Mouse (Mus musculus) stomach, embryonic 16.5 days (tissue): ENCODE measurements around the gene Atp12a. TPM values are rescaled to one million over a fixed set of nuclear protein-coding genes. Genes with fewer than 3 reads are reported as not detected.

Experiments used
- ATAC-seq: fragments of 200-750 bp; cut with Nextera tagmentation; 2 replicates; pipeline ENCODE4 v1.8.0; 2017; ENCODE audit warnings: moderate number of reproducible peaks, moderate TSS enrichment; ENCODE audit not compliant: insufficient read depth, low FRiP score
- H3K27ac ChIP-seq: fragments of 300-500 bp; sonication (generic); 2 replicates; pipeline ENCODE4 v1.5.1; 2014; ENCODE audit warnings: low read length
- H3K27me3 ChIP-seq: fragments of 300-500 bp; sonication (generic); 2 replicates; pipeline ENCODE4 v1.6.1; 2014; ENCODE audit warnings: low read length, control low read depth, mixed read lengths; ENCODE audit not compliant: control insufficient read depth, insufficient read depth
- H3K36me3 ChIP-seq: fragments of 300-500 bp; sonication (generic); 2 replicates; pipeline ENCODE4 v1.6.1; 2014; ENCODE audit warnings: low read length; ENCODE audit not compliant: control insufficient read depth, insufficient read depth
- H3K4me1 ChIP-seq: fragments of 300-500 bp; sonication (generic); 2 replicates; pipeline ENCODE4 v1.6.1; 2014; ENCODE audit warnings: low read length, control low read depth, mixed read lengths; ENCODE audit not compliant: control insufficient read depth, insufficient read depth
- H3K4me2 ChIP-seq: fragments of 300-500 bp; sonication (generic); 2 replicates; pipeline ENCODE4 v1.6.1; 2014; ENCODE audit warnings: low read depth, low read length, mixed read lengths
- H3K4me3 ChIP-seq: fragments of 300-500 bp; sonication (generic); replicated peaks from 2 replicates; pipeline ENCODE4 v1.5.1; 2014; ENCODE audit warnings: mild to moderate bottlenecking, low read length
- H3K9ac ChIP-seq: fragments of 300-500 bp; sonication (generic); 2 replicates; pipeline ENCODE4 v1.6.1; 2014; ENCODE audit warnings: low read length
- H3K9me3 ChIP-seq: fragments of 300-500 bp; sonication (generic); replicated peaks from 2 replicates; pipeline ENCODE4 v1.6.1; 2016; ENCODE audit warnings: low read length, control low read depth; ENCODE audit not compliant: control insufficient read depth
- WGBS: fragments of 180-500 bp; shearing (Covaris S2); extraction: QIAGEN DNeasy Blood & Tissue Kit; methylation state at CpG from one replicate; pipeline ENCODE4 v1.1.7; 2014; 5-methylcytosine and 5-hydroxymethylcytosine counted together
- polyA plus RNA-seq: library from polyadenylated mRNA; unstranded; fragments of >200 nt; fragmentation: Nextera tagmentation; extraction: Ambion mirVana; gene quantifications from 2 replicates; pipeline ENCODE4 v1.2.1, GENCODE M21; 2015

Atp12a gene
- polyA plus RNA-seq, 1 experiment from 2014 or later, result 0.04 TPM

- Histone ChIP-seq H3K27me3 (no peaks in the 10 kb centered on the region), H3K4me3 (no peak overlapping the region), H3K9ac (no peak overlapping the region; the same call in 1 of the 2 replicates), H3K9me3 (no peaks in the 10 kb centered on the region), H3K36me3 (no peaks in the 10 kb centered on the region), H3K27ac (no peak overlapping the region), H3K4me1 (no peaks in the 10 kb centered on the region), H3K4me2 (no peak overlapping the region)
- 25% methylated on average over 2 of the region's 2 CpGs for WGBS
- ATAC-seq, result no peak
These were observed 28.9 kb downstream of the Atp12a start for GRCm38 (mm10) chr14:56393704-56394312.

DNA sequence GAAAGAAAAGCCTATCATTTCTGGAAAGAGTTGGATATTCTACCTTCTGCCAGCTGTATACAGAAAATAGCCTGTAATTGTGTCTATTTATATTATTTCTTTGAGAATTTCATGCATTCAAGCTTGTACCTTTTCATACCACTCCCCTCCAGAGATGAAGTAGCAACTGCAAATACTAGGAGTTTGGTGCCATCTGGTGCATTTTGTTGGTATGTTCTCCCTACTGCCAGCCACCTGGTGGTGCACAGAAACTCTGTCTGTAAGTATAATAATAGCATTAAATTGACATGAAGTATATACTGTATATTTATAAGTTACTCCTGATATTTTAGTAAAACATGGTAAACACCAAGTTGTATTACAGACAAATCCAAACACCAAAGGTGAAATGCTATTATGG lies 33.1 kb downstream of the Atp12a start:
- Histone ChIP-seq H3K27me3 (no peaks in the 10 kb centered on the region), H3K9ac (no peak overlapping the region), H3K4me1 (no peaks in the 10 kb centered on the region), H3K4me3 (no peak overlapping the region), H3K27ac (no peak overlapping the region), H3K4me2 (no peak overlapping the region), H3K9me3 (no peaks in the 10 kb centered on the region), H3K36me3 (no peaks in the 10 kb centered on the region)
- no peak for ATAC-seq

GRCm38 (mm10) chr14:56402311-56403071 lies 37.6 kb downstream of the Atp12a start, which contains the start of gene Rnf17:
TSS of gene Rnf17 (plus strand) at chr14:56402581.
- Histone ChIP-seq H3K27ac (no peak within 1 kb of the TSS), H3K27me3 (no peaks in the 10 kb centered on the region), H3K4me1 (no peaks in the 10 kb centered on the region), H3K4me3 (no peak within 1 kb of the TSS; the same call in 1 of the 2 replicates), H3K4me2 (peak within 1 kb of the TSS; percentile 4; the same call in 1 of the 2 replicates), H3K9ac (no peak within 1 kb of the TSS), H3K9me3 (no peaks in the 10 kb centered on the region), H3K36me3 (no peaks in the 10 kb centered on the region)
- WGBS, result 66% methylated on average over 34 of the region's 34 CpGs
- no peak for ATAC-seq

GRCm38 (mm10) chr14:56403072-56403375 lies 38.2 kb downstream of the Atp12a start:
- H3K9ac ChIP-seq, result no peak overlapping the region
- no peaks in the 10 kb centered on the region for H3K9me3 ChIP-seq
- H3K4me1 ChIP-seq, result no peaks in the 10 kb centered on the region
- no peaks in the 10 kb centered on the region for H3K27me3 ChIP-seq
- H3K36me3 ChIP-seq, result no peaks in the 10 kb centered on the region
- no peak for ATAC-seq
- WGBS, result 93% methylated on average over 2 of the region's 2 CpGs
- no peak overlapping the region for H3K4me3 ChIP-seq
- no peak overlapping the region for H3K4me2 ChIP-seq
- H3K27ac ChIP-seq, result no peak overlapping the region

Other genes with a start within 250 kb of the Atp12a start
- gene Gzme, start 244.4 kb upstream of the Atp12a start, polyA plus RNA-seq, result not detected in 2 replicates
- not detected in 2 replicates for gene Gzmd, start 232.5 kb upstream of the Atp12a start, polyA plus RNA-seq
- not detected in 2 replicates for gene Gzmg, start 205.5 kb upstream of the Atp12a start, polyA plus RNA-seq
- not detected in 2 replicates for gene Gzmn, start 190.5 kb upstream of the Atp12a start, polyA plus RNA-seq
- not detected in 2 replicates for gene Gzmf, start 153.7 kb upstream of the Atp12a start, polyA plus RNA-seq
- not detected in 2 replicates for gene Gzmc, start 130.4 kb upstream of the Atp12a start, polyA plus RNA-seq
- 1.6 and 1.9 TPM in 2 replicates for gene Gzmb, start 102.8 kb upstream of the Atp12a start, polyA plus RNA-seq
- 1.2 and 1.4 TPM in 2 replicates for gene Rnf17, start 37.5 kb downstream of the Atp12a start, polyA plus RNA-seq
- 6.8 and 7.0 TPM in 2 replicates for gene Cenpj, start 210.4 kb downstream of the Atp12a start, polyA plus RNA-seq
- gene Parp4, start 210.6 kb downstream of the Atp12a start, polyA plus RNA-seq, result 7.2 and 8.4 TPM in 2 replicates